Mouse (Mus musculus): ENCODE measurements around the gene Prl7a2. TPM values are rescaled to one million over a fixed set of nuclear protein-coding genes. Genes with fewer than 3 reads are reported as not detected.

The Prl7a2 gene
- polyA plus RNA-seq (2016; fragmentation: Nextera tagmentation; extraction: Ambion mirVana) = not detected in 2 replicates

DNA sequence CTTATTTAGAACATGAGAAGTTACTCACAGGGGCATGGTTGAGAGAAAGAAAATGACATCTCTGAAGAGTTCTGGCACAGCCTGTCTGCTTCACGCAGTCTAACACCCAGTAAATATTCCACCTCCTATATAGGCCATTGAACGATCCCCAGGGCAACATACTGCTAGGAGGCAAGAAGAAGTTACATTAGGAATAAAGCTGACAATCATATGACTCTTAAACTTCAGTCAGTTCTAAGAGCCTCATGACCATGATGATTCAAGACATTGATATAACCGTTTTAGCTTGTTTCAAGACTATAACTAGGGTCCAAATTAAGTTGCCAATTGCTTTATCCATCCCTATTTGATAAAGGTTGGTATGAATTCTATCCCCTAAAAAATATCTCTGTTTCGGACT, at the start of gene Prl7a2:
TSS of gene Prl7a2 (minus strand) at position 101 of the 400 bp plus-strand sequence.
- Histone ChIP-seq H3K4me3 (no peak within 1 kb of the TSS), H3K9me3 (replicated peaks) (no peaks in the 10 kb centered on the region), H3K4me2 (no peak within 1 kb of the TSS), H3K4me1 (replicated peaks) (no peaks in the 10 kb centered on the region), H3K9ac (no peak within 1 kb of the TSS), H3K27ac (ENCODE audit: poor library complexity, severe bottlenecking) (no peak within 1 kb of the TSS), H3K27me3 (replicated peaks) (no peaks in the 10 kb centered on the region), H3K36me3 (no peaks in the 10 kb centered on the region)
- ATAC-seq (ENCODE audit: insufficient number of reproducible peaks, low FRiP score) = no peak
- WGBS = 74% methylated on average over 4 of the region's 4 CpGs

DNA sequence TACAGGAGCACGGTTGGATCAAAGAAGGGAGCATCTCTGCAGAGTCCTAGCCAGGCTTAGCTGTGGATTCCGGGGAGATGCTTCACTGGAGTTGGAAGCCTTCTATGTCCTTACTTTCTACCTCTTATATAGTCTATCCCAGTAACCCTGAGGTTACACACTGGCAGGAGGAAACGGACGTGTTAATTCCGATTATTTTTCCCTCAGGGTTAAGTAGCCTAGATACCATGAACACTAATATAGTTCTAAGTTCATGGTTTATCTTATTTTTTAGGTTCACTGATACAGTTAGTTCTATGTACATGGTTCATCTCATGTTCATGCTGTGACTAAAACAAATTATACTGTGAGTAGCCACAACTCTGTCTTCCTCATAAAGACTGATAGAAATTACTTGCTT, 48.8 kb upstream of the Prl7a2 start, which contains the start of gene Prl7d1:
TSS of gene Prl7d1 (minus strand) at position 101 of the 400 bp plus-strand sequence.
- Histone ChIP-seq H3K9me3 (replicated peaks) (no peaks in the 10 kb centered on the region), H3K4me2 (no peak within 1 kb of the TSS), H3K27me3 (replicated peaks) (no peaks in the 10 kb centered on the region), H3K4me1 (replicated peaks) (no peaks in the 10 kb centered on the region), H3K27ac (ENCODE audit: poor library complexity, severe bottlenecking) (no peak within 1 kb of the TSS), H3K9ac (no peak within 1 kb of the TSS), H3K4me3 (no peak within 1 kb of the TSS), H3K36me3 (no peaks in the 10 kb centered on the region)
- 77% methylated on average over 5 of the region's 5 CpGs for WGBS
- ATAC-seq (ENCODE audit: insufficient number of reproducible peaks, low FRiP score) = no peak

DNA sequence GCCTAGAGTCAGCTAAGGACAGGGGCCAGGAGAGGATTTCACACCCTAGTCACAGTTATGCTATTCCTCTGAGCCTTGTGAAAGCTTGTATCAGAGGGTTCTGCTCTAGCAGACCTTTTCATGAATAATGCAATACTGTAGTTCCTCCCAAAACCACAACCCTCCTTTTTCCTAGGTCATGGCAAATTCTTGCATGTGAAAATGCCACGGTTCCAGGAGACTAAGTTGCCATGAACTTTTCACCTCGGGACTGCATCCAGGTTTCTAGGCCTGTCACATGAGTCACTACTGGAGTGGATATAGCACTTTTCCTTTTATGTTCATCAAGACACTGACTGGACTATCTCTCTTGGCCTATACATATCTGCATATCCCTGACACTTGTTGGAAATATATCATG, 38.7 kb upstream of the Prl7a2 start:
- no peak for ATAC-seq (ENCODE audit: insufficient number of reproducible peaks, low FRiP score)
- Histone ChIP-seq H3K4me1 (replicated peaks) (no peaks in the 10 kb centered on the region), H3K27me3 (replicated peaks) (no peaks in the 10 kb centered on the region), H3K4me2 (no peak overlapping the region), H3K4me3 (no peak overlapping the region), H3K9ac (no peak overlapping the region), H3K36me3 (no peaks in the 10 kb centered on the region), H3K27ac (ENCODE audit: poor library complexity, severe bottlenecking) (no peak overlapping the region), H3K9me3 (replicated peaks) (no peaks in the 10 kb centered on the region; the same call in 1 of the 2 replicates)
- WGBS = 56% methylated on average over 2 of the region's 2 CpGs

DNA sequence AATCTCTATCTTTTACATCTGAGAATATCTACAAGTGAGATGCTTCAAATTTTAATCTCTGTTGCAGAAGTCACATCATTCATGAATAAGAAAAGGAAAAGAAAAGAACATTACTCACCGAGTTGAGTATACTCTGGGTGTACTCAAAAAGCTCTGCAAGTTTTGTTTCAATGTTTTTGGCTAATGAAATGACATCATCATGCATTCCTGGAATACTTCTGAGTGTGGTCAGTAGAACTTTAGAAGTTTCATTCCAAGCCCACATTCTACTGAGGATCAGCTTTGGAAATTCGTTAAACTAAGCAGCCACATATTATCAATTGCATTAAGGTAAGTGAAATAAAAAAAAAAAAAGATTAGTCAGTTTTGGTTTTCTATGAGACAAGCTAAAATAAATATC, 7.1 kb downstream of the Prl7a2 start:
- H3K27me3 ChIP-seq (replicated peaks) = no peaks in the 10 kb centered on the region
- H3K4me2 ChIP-seq = no peak overlapping the region
- no peak overlapping the region for H3K27ac ChIP-seq (ENCODE audit: poor library complexity, severe bottlenecking)
- 74% methylated on average over 2 of the region's 2 CpGs for WGBS
- no peaks in the 10 kb centered on the region for H3K9me3 ChIP-seq (replicated peaks)
- H3K36me3 ChIP-seq = no peaks in the 10 kb centered on the region
- H3K4me3 ChIP-seq = no peak overlapping the region
- H3K4me1 ChIP-seq (replicated peaks) = no peaks in the 10 kb centered on the region
- ATAC-seq (ENCODE audit: insufficient number of reproducible peaks, low FRiP score) = no peak
- no peak overlapping the region for H3K9ac ChIP-seq

- no peak within 1 kb of the TSS for H3K4me3 ChIP-seq
- no peaks in the 10 kb centered on the region for H3K27me3 ChIP-seq (replicated peaks)
- H3K36me3 ChIP-seq = no peaks in the 10 kb centered on the region
- 89% methylated on average over 3 of the region's 3 CpGs for WGBS
- no peaks in the 10 kb centered on the region for H3K4me1 ChIP-seq (replicated peaks)
- no peaks in the 10 kb centered on the region for H3K9me3 ChIP-seq (replicated peaks)
- no peak for ATAC-seq (ENCODE audit: insufficient number of reproducible peaks, low FRiP score)
- no peak within 1 kb of the TSS for H3K9ac ChIP-seq
- H3K27ac ChIP-seq (ENCODE audit: poor library complexity, severe bottlenecking) = no peak within 1 kb of the TSS
- H3K4me2 ChIP-seq = no peak within 1 kb of the TSS
Measured at GRCm38 (mm10) chr13:27642393-27642792, 25.4 kb downstream of the Prl7a2 start, which contains the start of gene Prl7a1. Prl7a1 (minus strand) TSS chr13:27642493.

GRCm38 (mm10) chr13:27610482-27610881, 57.4 kb downstream of the Prl7a2 start, which contains the start of gene Prl7b1:
Prl7b1 (minus strand) TSS chr13:27610582.
- no peaks in the 10 kb centered on the region for H3K36me3 ChIP-seq
- no peak within 1 kb of the TSS for H3K4me3 ChIP-seq
- H3K9me3 ChIP-seq (replicated peaks) = no peaks in the 10 kb centered on the region
- no peak for ATAC-seq (ENCODE audit: insufficient number of reproducible peaks, low FRiP score)
- H3K27me3 ChIP-seq (replicated peaks) = no peaks in the 10 kb centered on the region
- 66% methylated on average over 4 of the region's 4 CpGs for WGBS
- H3K9ac ChIP-seq = no peak within 1 kb of the TSS
- H3K27ac ChIP-seq (ENCODE audit: poor library complexity, severe bottlenecking) = no peak within 1 kb of the TSS
- H3K4me1 ChIP-seq (replicated peaks) = no peaks in the 10 kb centered on the region
- no peak within 1 kb of the TSS for H3K4me2 ChIP-seq

Other genes with a start within 250 kb of the Prl7a2 start
- not detected in 2 replicates for gene Prl8a6, start 229.3 kb downstream of the Prl7a2 start, polyA plus RNA-seq (2016; fragmentation: Nextera tagmentation; extraction: Ambion mirVana)
- gene Prl8a8, start 154.8 kb downstream of the Prl7a2 start, polyA plus RNA-seq (2016; fragmentation: Nextera tagmentation; extraction: Ambion mirVana) = not detected in 2 replicates
- gene Prl8a9, start 103.4 kb downstream of the Prl7a2 start, polyA plus RNA-seq (2016; fragmentation: Nextera tagmentation; extraction: Ambion mirVana) = not detected in 2 replicates
- not detected in 2 replicates for gene Prl8a1, start 85.9 kb downstream of the Prl7a2 start, polyA plus RNA-seq (2016; fragmentation: Nextera tagmentation; extraction: Ambion mirVana)
- gene Prl7b1, start 57.5 kb downstream of the Prl7a2 start, polyA plus RNA-seq (2016; fragmentation: Nextera tagmentation; extraction: Ambion mirVana) = not detected in 2 replicates
- not detected in 2 replicates for gene Prl7a1, start 25.5 kb downstream of the Prl7a2 start, polyA plus RNA-seq (2016; fragmentation: Nextera tagmentation; extraction: Ambion mirVana)
- not detected in 2 replicates for gene Prl7d1, start 48.7 kb upstream of the Prl7a2 start, polyA plus RNA-seq (2016; fragmentation: Nextera tagmentation; extraction: Ambion mirVana)
- gene Prl7c1, start 112.8 kb upstream of the Prl7a2 start, polyA plus RNA-seq (2016; fragmentation: Nextera tagmentation; extraction: Ambion mirVana) = not detected in 2 replicates
- not detected in 2 replicates for gene Prl2a1, start 133.6 kb upstream of the Prl7a2 start, polyA plus RNA-seq (2016; fragmentation: Nextera tagmentation; extraction: Ambion mirVana)
- gene Prl2c1, start 181.3 kb upstream of the Prl7a2 start, polyA plus RNA-seq (2016; fragmentation: Nextera tagmentation; extraction: Ambion mirVana) = not detected in 2 replicates